Mouse (Mus musculus) heart, embryonic 12.5 days (tissue): ENCODE measurements around the gene Hist2h4. TPM values are rescaled to one million over a fixed set of nuclear protein-coding genes. Genes with fewer than 3 reads are reported as not detected.

Experiments used
- ATAC-seq: fragments of 200-750 bp; cut with Nextera tagmentation; 2 replicates; pipeline ENCODE4 v1.8.0; 2017; ENCODE audit warnings: moderate TSS enrichment, moderate library complexity; ENCODE audit not compliant: insufficient number of reproducible peaks, low FRiP score
- H3K27ac ChIP-seq: fragments of 300-500 bp; sonication (generic); 2 replicates; pipeline ENCODE4 v1.5.1; 2016; ENCODE audit warnings: mild to moderate bottlenecking, moderate library complexity; ENCODE audit not compliant: poor library complexity, severe bottlenecking
- H3K27me3 ChIP-seq: fragments of 300-500 bp; sonication (generic); replicated peaks from 2 replicates; pipeline ENCODE4 v1.6.1; 2016; ENCODE audit warnings: mild to moderate bottlenecking, moderate library complexity
- H3K36me3 ChIP-seq: fragments of 300-500 bp; sonication (generic); 2 replicates; pipeline ENCODE4 v1.6.1; 2016; ENCODE audit warnings: mild to moderate bottlenecking, moderate library complexity
- H3K4me1 ChIP-seq: fragments of 300-500 bp; sonication (generic); replicated peaks from 2 replicates; pipeline ENCODE4 v1.6.1; 2016; ENCODE audit warnings: mild to moderate bottlenecking
- H3K4me2 ChIP-seq: fragments of 300-500 bp; sonication (generic); 2 replicates; pipeline ENCODE4 v1.6.1; 2016; ENCODE audit warnings: mild to moderate bottlenecking, moderate library complexity
- H3K4me3 ChIP-seq: fragments of 300-500 bp; sonication (generic); 2 replicates; pipeline ENCODE4 v1.5.1; 2016; ENCODE audit warnings: mild to moderate bottlenecking
- H3K9ac ChIP-seq: fragments of 300-500 bp; sonication (generic); 2 replicates; pipeline ENCODE4 v1.6.1; 2016; ENCODE audit warnings: mild to moderate bottlenecking, moderate library complexity
- H3K9me3 ChIP-seq: fragments of 300-500 bp; sonication (generic); replicated peaks from 2 replicates; pipeline ENCODE4 v1.6.1; 2016; ENCODE audit warnings: mild to moderate bottlenecking, moderate library complexity
- WGBS: fragments of 180-500 bp; shearing (Covaris S2); methylation state at CpG from one replicate; pipeline ENCODE4 v1.1.7; 2016; 5-methylcytosine and 5-hydroxymethylcytosine counted together
- microRNA-seq: library from miRNA; unstranded; fragments of <30 nt; microRNA quantifications from one replicate; pipeline ENCODE4, GENCODE M21; 2017
- polyA plus RNA-seq: library from polyadenylated mRNA; unstranded; fragments of >200 nt; fragmentation: Nextera tagmentation; extraction: Ambion mirVana; gene quantifications from 2 replicates; pipeline ENCODE4 v1.2.1, GENCODE M21; 2016

The Hist2h4 gene
- polyA plus RNA-seq, 1 experiment from 2014 or later, result 3.7 TPM

GRCm38 (mm10) chr3:96219191-96219641 is 43.9 kb downstream of the Hist2h4 start:
- peak; percentile 26; the same call in 1 of the 2 replicates for ATAC-seq
- Histone ChIP-seq H3K9ac (peak overlapping the region; percentile 90), H3K27me3 (no peaks in the 10 kb centered on the region), H3K9me3 (no peaks in the 10 kb centered on the region), H3K4me3 (peak overlapping the region; percentile 79), H3K36me3 (no peaks in the 10 kb centered on the region), H3K27ac (peak overlapping the region; percentile 100), H3K4me2 (peak overlapping the region; percentile 90), H3K4me1 (peaks cover 31% of the 10 kb centered on the region)
- under 1% methylated on average over 12 of the region's 12 CpGs for WGBS

Small RNAs within 50 kb of the gene (microRNA-seq; reads per million reads assigned to microRNA genes)
- gene Gm44492, result not detected
- not detected for gene Gm47311
- gene Gm47313, result not detected

Other genes with a start within 250 kb of the Hist2h4 start
- gene Vps45, start 204.8 kb downstream of the Hist2h4 start, polyA plus RNA-seq, result 30.0 and 32.8 TPM in 2 replicates
- gene Otud7b, start 158.8 kb downstream of the Hist2h4 start, polyA plus RNA-seq, result 20.7 and 22.2 TPM in 2 replicates
- 9.0 and 10.7 TPM in 2 replicates for gene Mtmr11, start 101.3 kb downstream of the Hist2h4 start, polyA plus RNA-seq
- gene Sf3b4, start 91.0 kb downstream of the Hist2h4 start, polyA plus RNA-seq, result 107 and 108 TPM in 2 replicates
- 20.3 and 21.7 TPM in 2 replicates for gene Sv2a, start 82.2 kb downstream of the Hist2h4 start, polyA plus RNA-seq
- 44.4 and 45.6 TPM in 2 replicates for gene Bola1, start 43.6 kb downstream of the Hist2h4 start, polyA plus RNA-seq
- gene Hist2h2ab, start 43.4 kb downstream of the Hist2h4 start, polyA plus RNA-seq, result not detected in 2 replicates
- 4.4 and 5.9 TPM in 2 replicates for gene Hist2h2ac, start 42.4 kb downstream of the Hist2h4 start, polyA plus RNA-seq
- 5.0 and 5.7 TPM in 2 replicates for gene Hist2h2be, start 42.2 kb downstream of the Hist2h4 start, polyA plus RNA-seq
- 2.5 and 3.7 TPM in 2 replicates for gene Hist2h3c2, start 24.2 kb downstream of the Hist2h4 start, polyA plus RNA-seq
- 38.3 and 41.2 TPM in 2 replicates for gene Hist2h2aa2, start 23.0 kb downstream of the Hist2h4 start, polyA plus RNA-seq
- gene Hist2h2aa1, start 17.8 kb downstream of the Hist2h4 start, polyA plus RNA-seq, result 6.2 and 12.7 TPM in 2 replicates
- 0.64 and 1.4 TPM in 2 replicates for gene Hist2h3c1, start 16.6 kb downstream of the Hist2h4 start, polyA plus RNA-seq
- gene Hist2h3b, start 5.3 kb upstream of the Hist2h4 start, polyA plus RNA-seq, result 23.4 and 26.5 TPM in 2 replicates
- 4.0 and 6.5 TPM in 2 replicates for gene Hist2h2bb, start 6.4 kb upstream of the Hist2h4 start, polyA plus RNA-seq
- 0.71 and 0.82 TPM in 2 replicates for gene Fcgr1, start 30.7 kb upstream of the Hist2h4 start, polyA plus RNA-seq
- gene BC107364, start 189.0 kb upstream of the Hist2h4 start, polyA plus RNA-seq, result 0.72 and 0.87 TPM in 2 replicates